Mouse (Mus musculus) limb, embryonic 15.5 days (tissue): ENCODE measurements around the gene Gm21988. TPM values are rescaled to one million over a fixed set of nuclear protein-coding genes. Genes with fewer than 3 reads are reported as not detected.

Experiments
- ATAC-seq: fragments of 200-750 bp; cut with Nextera tagmentation; 2 replicates; pipeline ENCODE4 v1.8.0; 2017; ENCODE audit warnings: low read depth, moderate TSS enrichment; ENCODE audit not compliant: insufficient number of reproducible peaks, low FRiP score, low TSS enrichment
- H3K27ac ChIP-seq: fragments of 300-500 bp; sonication (generic); 2 replicates; pipeline ENCODE4 v1.5.1; 2015; ENCODE audit warnings: moderate library complexity, mild to moderate bottlenecking, inconsistent platforms
- H3K27me3 ChIP-seq: fragments of 300-500 bp; sonication (generic); 2 replicates; pipeline ENCODE4 v1.6.1; 2015; ENCODE audit warnings: inconsistent platforms
- H3K36me3 ChIP-seq: fragments of 300-500 bp; sonication (generic); 2 replicates; pipeline ENCODE4 v1.6.1; 2015; ENCODE audit warnings: inconsistent platforms
- H3K4me1 ChIP-seq: fragments of 300-500 bp; sonication (generic); 2 replicates; pipeline ENCODE4 v1.6.1; 2015; ENCODE audit warnings: inconsistent platforms
- H3K4me2 ChIP-seq: fragments of 300-500 bp; sonication (generic); 2 replicates; pipeline ENCODE4 v1.6.1; 2015; ENCODE audit warnings: mild to moderate bottlenecking, inconsistent platforms
- H3K4me3 ChIP-seq: fragments of 300-500 bp; sonication (generic); 2 replicates; pipeline ENCODE4 v1.5.1; 2015; ENCODE audit warnings: mild to moderate bottlenecking, inconsistent platforms
- H3K9ac ChIP-seq: fragments of 300-500 bp; sonication (generic); 2 replicates; pipeline ENCODE4 v1.6.1; 2015; ENCODE audit warnings: inconsistent platforms
- H3K9me3 ChIP-seq: fragments of 300-500 bp; sonication (generic); 2 replicates; pipeline ENCODE4 v1.6.1; 2016; ENCODE audit warnings: inconsistent platforms
- WGBS: fragments of 180-500 bp; shearing (Covaris S2); methylation state at CpG from one replicate; pipeline ENCODE4 v1.1.7; 2015; 5-methylcytosine and 5-hydroxymethylcytosine counted together
- microRNA counts: library from miRNA; unstranded; fragments of <30 nt; microRNA quantifications from one replicate; lab custom pipeline; 2016
- microRNA-seq: library from miRNA; unstranded; fragments of <30 nt; microRNA quantifications from one replicate; pipeline ENCODE4, GENCODE M21; 2016
- polyA plus RNA-seq: library from polyadenylated mRNA; unstranded; fragments of >200 nt; fragmentation: Nextera tagmentation; extraction: Ambion mirVana; gene quantifications from 2 replicates; pipeline ENCODE4 v1.2.1, GENCODE M21; 2015

Gene Gm21988
- polyA plus RNA-seq, 1 experiment from 2014 or later: 12.1 TPM

DNA sequence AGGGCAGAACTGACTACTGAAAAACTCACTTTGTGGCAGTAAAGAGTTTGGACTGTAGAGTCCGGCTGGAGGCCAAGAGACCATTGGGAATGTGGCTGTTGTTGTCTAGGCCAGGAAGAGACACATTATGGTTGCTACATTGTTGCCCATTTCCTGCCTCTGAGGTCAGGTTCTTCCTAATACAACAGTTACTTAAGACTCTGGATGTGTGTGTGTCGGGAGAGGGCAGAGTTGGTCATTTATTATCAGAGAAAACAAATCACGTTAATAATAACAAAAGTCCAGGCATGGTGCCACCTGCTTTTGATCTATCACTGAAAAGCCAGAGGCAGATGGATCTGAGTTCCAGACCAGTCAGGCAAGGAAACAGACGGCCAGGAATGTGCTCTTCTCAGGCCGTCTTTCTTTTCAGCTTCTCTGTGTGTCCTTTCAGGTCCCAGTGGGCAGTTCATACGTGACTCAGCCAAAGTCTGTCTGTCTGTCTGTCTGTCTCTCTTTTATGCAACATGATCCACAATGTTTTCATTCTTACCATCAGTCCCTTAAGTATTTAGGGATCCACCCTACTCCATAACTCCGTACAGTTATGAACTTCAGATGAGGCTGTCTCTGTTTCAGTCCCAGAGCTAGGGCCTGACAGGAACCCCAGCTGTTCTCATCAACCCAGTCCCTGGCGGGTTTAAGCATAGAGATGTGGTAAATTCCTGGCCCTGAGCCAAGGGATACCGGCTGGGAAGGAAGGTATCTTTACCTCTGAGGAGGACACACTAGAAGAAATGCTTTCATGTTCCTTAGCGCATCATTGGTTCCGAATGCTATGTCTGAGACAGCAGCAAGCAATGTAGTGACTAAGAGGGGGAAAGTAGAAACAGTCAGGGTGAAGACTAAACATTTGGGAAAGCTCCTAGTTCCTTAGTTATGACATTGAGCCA lies 46.0 kb downstream of the Gm21988 start:
- Histone ChIP-seq H3K36me3 (no peaks in the 10 kb centered on the region), H3K4me2 (no peak overlapping the region), H3K4me1 (no peaks in the 10 kb centered on the region), H3K9ac (no peak overlapping the region), H3K4me3 (no peak overlapping the region), H3K9me3 (no peaks in the 10 kb centered on the region), H3K27me3 (no peaks in the 10 kb centered on the region), H3K27ac (no peak overlapping the region)
- WGBS: 45% methylated on average over 11 of the region's 11 CpGs
- no peak for ATAC-seq

DNA sequence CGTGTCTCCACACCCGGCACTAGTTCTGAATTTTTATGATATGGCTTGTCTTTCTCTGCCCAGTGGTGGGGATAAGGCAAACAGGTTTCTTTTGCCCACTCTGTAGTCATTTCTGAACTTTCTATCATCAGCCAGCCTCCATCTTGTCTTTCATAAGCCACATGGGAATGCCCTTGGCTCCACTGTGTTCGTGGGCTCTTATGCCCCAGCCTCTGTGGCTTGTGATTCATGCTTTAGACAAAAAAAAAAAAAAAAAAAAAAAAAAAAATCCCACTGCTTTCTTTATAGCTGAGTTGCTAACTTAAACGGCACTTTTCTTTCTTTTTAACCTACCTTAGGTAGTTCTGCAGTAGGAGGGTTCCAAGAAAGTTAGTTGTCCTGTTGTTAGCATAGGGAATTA lies 47.5 kb downstream of the Gm21988 start:
- Histone ChIP-seq H3K4me3 (no peak overlapping the region), H3K27ac (no peak overlapping the region), H3K9ac (no peak overlapping the region), H3K4me1 (no peaks in the 10 kb centered on the region), H3K27me3 (no peaks in the 10 kb centered on the region), H3K4me2 (no peak overlapping the region), H3K9me3 (no peaks in the 10 kb centered on the region), H3K36me3 (no peaks in the 10 kb centered on the region)
- WGBS: 58% methylated on average over 4 of the region's 4 CpGs
- ATAC-seq: no peak

DNA sequence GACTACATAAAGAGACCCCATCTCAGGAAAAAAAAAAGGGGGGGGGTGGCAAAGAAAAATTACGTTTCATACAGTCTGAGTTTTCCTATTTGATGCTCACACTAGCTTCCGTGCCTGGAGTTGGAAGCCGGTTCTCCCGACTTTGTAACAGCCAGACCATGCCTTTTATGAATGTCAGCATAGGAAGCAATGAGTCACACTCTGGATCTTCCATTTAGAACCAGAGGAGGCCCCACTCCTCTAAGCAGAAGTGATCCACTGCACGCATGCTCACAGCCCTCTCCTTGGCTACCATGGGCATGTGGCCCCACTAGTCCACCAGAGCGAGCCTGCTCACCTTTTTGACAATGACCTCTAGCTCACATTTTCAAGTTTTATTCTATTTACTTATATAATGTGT lies 48.4 kb downstream of the Gm21988 start:
- 69% methylated on average over 6 of the region's 6 CpGs for WGBS
- Histone ChIP-seq H3K4me2 (no peak overlapping the region), H3K4me1 (peaks cover 3% of the 10 kb centered on the region; the same call in 1 of the 2 replicates), H3K9ac (no peak overlapping the region), H3K9me3 (no peaks in the 10 kb centered on the region), H3K27ac (no peak overlapping the region), H3K36me3 (no peaks in the 10 kb centered on the region), H3K27me3 (no peaks in the 10 kb centered on the region), H3K4me3 (no peak overlapping the region)
- no peak for ATAC-seq

DNA sequence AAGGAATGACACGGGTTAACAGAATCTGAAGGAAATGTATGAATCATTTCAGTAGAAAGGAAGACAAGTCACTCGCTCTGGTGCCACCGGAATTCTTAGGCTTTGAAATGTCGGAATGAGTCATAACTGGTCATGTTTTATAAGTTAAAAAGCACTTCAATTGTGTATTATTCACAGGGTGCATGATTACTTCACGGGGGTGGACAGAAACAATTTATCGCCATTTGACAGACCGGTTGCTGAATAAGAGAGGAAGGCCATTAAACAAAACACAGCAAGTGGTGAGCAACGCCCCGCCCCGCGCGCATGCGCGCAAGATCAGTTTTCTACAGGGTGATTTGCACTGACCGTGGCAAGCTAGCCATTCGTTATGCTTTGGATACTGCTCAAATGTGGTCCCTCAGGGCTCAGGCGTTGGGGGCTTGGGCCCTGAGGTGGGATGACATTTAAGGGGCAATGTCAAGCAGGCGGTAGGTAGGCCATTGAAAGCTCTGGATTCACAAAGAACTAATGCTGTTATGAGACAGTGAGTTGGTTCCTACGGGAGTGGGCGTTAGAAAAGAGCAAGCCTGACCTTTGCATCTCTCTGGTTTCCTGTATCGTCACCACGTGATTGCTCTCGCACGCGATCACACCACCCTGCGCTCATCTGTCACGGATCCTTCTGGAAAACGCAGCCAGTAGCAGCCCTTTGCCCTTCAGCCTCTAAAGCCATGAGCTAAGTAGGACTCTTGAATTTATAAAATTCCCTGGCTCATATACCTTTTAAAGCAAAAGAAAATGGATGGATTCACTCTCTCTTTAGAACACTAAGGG lies 50.1 kb downstream of the Gm21988 start:
- no peak overlapping the region for H3K4me2 ChIP-seq
- no peak overlapping the region for H3K9ac ChIP-seq
- no peak overlapping the region for H3K27ac ChIP-seq
- no peaks in the 10 kb centered on the region for H3K27me3 ChIP-seq
- H3K4me1 ChIP-seq: peaks cover 3% of the 10 kb centered on the region; the same call in 1 of the 2 replicates
- ATAC-seq: no peak
- no peaks in the 10 kb centered on the region for H3K36me3 ChIP-seq
- 82% methylated on average over 28 of the region's 28 CpGs for WGBS
- H3K9me3 ChIP-seq: no peaks in the 10 kb centered on the region
- no peak overlapping the region for H3K4me3 ChIP-seq

MicroRNA genes within 50 kb of the gene (microRNA counts, 519-probe panel; counts per million panel counts)
- microRNA mmu-miR-195 (lab: Ali Mortazavi, UCI) (1,755 counts per million, percentile 27 among the panel's probes with 10 or more counts), microRNA mmu-miR-497 (lab: Ali Mortazavi, UCI) (1,748 counts per million, percentile 27 among the panel's probes with 10 or more counts)

Small RNA genes lying within 50 kb of the gene (microRNA-seq; reads per million reads assigned to microRNA genes)
- 535 reads per million, percentile 68 among the genes with 10 or more reads in this experiment for gene Mir195a
- not detected for gene Mir497
- not detected for gene Mir497b

Other genes starting within 250 kb of the Gm21988 start
- 545 and 568 TPM in 2 replicates for gene Gabarap, start 248.7 kb downstream of the Gm21988 start, polyA plus RNA-seq
- gene Phf23, start 244.1 kb downstream of the Gm21988 start, polyA plus RNA-seq: 72.2 and 81.6 TPM in 2 replicates
- 42.2 and 43.1 TPM in 2 replicates for gene Dvl2, start 239.2 kb downstream of the Gm21988 start, polyA plus RNA-seq
- gene Acadvl, start 224.4 kb downstream of the Gm21988 start, polyA plus RNA-seq: 92.2 and 100 TPM in 2 replicates
- gene Dlg4, start 222.9 kb downstream of the Gm21988 start, polyA plus RNA-seq: 9.6 and 10.7 TPM in 2 replicates
- 0.93 and 1.1 TPM in 2 replicates for gene Asgr1, start 185.7 kb downstream of the Gm21988 start, polyA plus RNA-seq
- 0.54 and 0.83 TPM in 2 replicates for gene Asgr2, start 147.2 kb downstream of the Gm21988 start, polyA plus RNA-seq
- gene Mgl2, start 109.5 kb downstream of the Gm21988 start, polyA plus RNA-seq: 1.2 and 1.6 TPM in 2 replicates
- gene Clec10a, start 83.6 kb downstream of the Gm21988 start, polyA plus RNA-seq: 1.8 and 2.3 TPM in 2 replicates
- 1.5 and 1.6 TPM in 2 replicates for gene Slc16a11, start 27.1 kb downstream of the Gm21988 start, polyA plus RNA-seq
- gene Slc16a13, start 18.8 kb downstream of the Gm21988 start, polyA plus RNA-seq: 11.0 and 12.3 TPM in 2 replicates
- gene Bcl6b, start 10.0 kb downstream of the Gm21988 start, polyA plus RNA-seq: 12.1 and 13.9 TPM in 2 replicates
- 154 and 172 TPM in 2 replicates for gene 0610010K14Rik, start 1.9 kb downstream of the Gm21988 start, polyA plus RNA-seq
- gene Rnasek, start within 50 bp of the Gm21988 start, polyA plus RNA-seq: 219 and 226 TPM in 2 replicates
- gene Alox12, start 15.5 kb upstream of the Gm21988 start, polyA plus RNA-seq: 17.4 and 19.3 TPM in 2 replicates
- gene Alox12e, start 82.8 kb upstream of the Gm21988 start, polyA plus RNA-seq: 0.50 and 0.61 TPM in 2 replicates
- 0.23 and 0.62 TPM in 2 replicates for gene Alox15, start 112.2 kb upstream of the Gm21988 start, polyA plus RNA-seq
- gene Pelp1, start 170.2 kb upstream of the Gm21988 start, polyA plus RNA-seq: 31.7 and 33.7 TPM in 2 replicates
- 19.6 and 22.2 TPM in 2 replicates for gene Arrb2, start 192.8 kb upstream of the Gm21988 start, polyA plus RNA-seq
- gene Med11, start 212.1 kb upstream of the Gm21988 start, polyA plus RNA-seq: 37.6 and 40.2 TPM in 2 replicates
- gene Zmynd15, start 219.6 kb upstream of the Gm21988 start, polyA plus RNA-seq: 0.51 and 0.76 TPM in 2 replicates
- gene Cxcl16, start 220.2 kb upstream of the Gm21988 start, polyA plus RNA-seq: 5.3 and 6.8 TPM in 2 replicates